8 mouse cellular contexts compared by ENCODE assay signal in the genomic region with DNA sequence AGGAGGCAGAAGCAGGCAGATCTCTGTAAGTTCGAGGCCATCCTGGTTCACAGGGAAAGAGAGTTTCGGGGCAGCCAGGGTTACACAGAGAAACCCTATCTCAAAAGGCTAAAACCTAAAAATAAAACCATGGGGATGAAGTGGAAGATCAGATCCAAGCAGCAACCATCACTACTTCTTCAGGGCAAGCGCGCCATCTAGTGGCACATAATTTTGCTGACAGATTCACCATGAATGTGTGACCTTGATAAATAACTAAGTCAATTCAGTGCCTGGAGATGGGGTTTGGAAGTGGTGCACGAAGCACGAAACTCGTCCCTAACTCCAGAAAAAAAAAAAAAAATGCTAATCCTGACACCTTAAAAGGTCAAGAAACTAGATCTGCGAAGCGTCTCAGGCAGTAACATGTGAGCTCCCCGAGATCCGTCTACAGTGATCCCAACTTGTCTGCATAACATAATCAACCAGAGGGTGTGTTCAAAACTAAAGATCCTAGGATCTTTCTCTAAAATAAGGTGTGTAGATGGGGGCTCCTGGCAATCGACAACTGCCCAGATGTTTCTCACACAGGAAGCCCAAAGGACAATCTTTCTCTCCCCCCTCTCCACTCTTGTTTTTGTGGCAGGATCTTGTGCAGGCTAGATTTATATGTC. TPM values are rescaled to one million over a fixed set of nuclear protein-coding genes. Genes with fewer than 3 reads are reported as not detected.
A peak's percentile ranks its signal among the peaks of the same experiment; 100 is the strongest.
DNase-seq lines count a peak whose midpoint lies in the region; ATAC-seq and TF ChIP-seq lines count a peak whose summit lies in the region.

No protein-coding gene starts in this region.

- in situ Hi-C loops in ES-E14 (cut with MboI; ENCODE audit: low sequenced_read_pairs in 2 of 2, unreplicated experiment in 2 of 2) = no loop called here

- 0 out of 2 replicates have a peak, but pooled peaks have one; percentile 54 for ATAC-seq in erythroid progenitor cell, adult 5-6 weeks (replicated peaks; ENCODE audit: low FRiP score, poor library complexity, severe bottlenecking)

- DNase-seq in ES-E14 (ENCODE audit: low read depth, low spot score) = peak; percentile 77
- peak; percentile 92 for DNase-seq in brain, adult 2 months (ENCODE audit: low read depth, low spot score)
- peak; percentile 55 for DNase-seq in heart, postnatal 25 days (ENCODE audit: low spot score)
- peak; percentile 78 for DNase-seq in layer of hippocampus, adult 9-11 months
- peak; percentile 82 for DNase-seq in lung, postnatal 25 days (ENCODE audit: low spot score)
- peak; percentile 85 to 87 for DNase-seq in right cerebral cortex, postnatal 10 days (ENCODE audit: low spot score in 2 of 2)
- peak; percentile 69 to 80 for DNase-seq in urinary bladder, postnatal 36 days (ENCODE audit: low spot score in 2 of 2)

- intact Hi-C loops in heart, postnatal 25 days (cut with DNase I) = loop anchor here (2.0 to 5.0 kb wide), 2 partner anchors 108 to 295 kb away; no protein-coding TSS in a partner anchor

- H3K9me3 ChIP-seq in ES-E14 (ENCODE audit: control insufficient read depth, insufficient read depth, low read depth, low read length) = no peaks in the 10 kb centered on the region

- no peak overlapping the region for H3K9ac ChIP-seq in ES-E14 (ENCODE audit: insufficient read depth, low read depth, low read length, poor library complexity, severe bottlenecking)

- H3K27ac ChIP-seq in ES-E14 (ENCODE audit: insufficient read depth, low read depth, low read length, poor library complexity, severe bottlenecking) = no peak overlapping the region

- no peaks in the 10 kb centered on the region for H3K36me3 ChIP-seq in ES-E14 (ENCODE audit: control insufficient read depth, insufficient read depth, low read length, poor library complexity, severe bottlenecking)

- H3K4me1 ChIP-seq in ES-E14 (ENCODE audit: control insufficient read depth in 2 of 2, insufficient read depth in 2 of 2, low read length in 2 of 2, poor library complexity in 1 of 2) = no peaks in the 10 kb centered on the region; a peak in 1 of 4 replicates

- H3K4me3 ChIP-seq in ES-E14 (ENCODE audit: insufficient read depth in 1 of 2, low read depth in 1 of 2, low read length in 2 of 2, poor library complexity in 1 of 2, severe bottlenecking in 1 of 2) = no peak overlapping the region

TF ChIP-seq in ES-E14, 5 proteins besides CTCF, POLR2A, EP300 and RAD21:
- peak; percentile 59; the same call in 1 of the 2 replicates for TF ChIP-seq ZC3H11A (IDR thresholded peaks at IDR 0.05; ENCODE audit: borderline replicate concordance, low read depth, low read length)
- TF ChIP-seq CHD2 (IDR thresholded peaks at IDR 0.05; ENCODE audit: low read depth, low read length) = no peak
- TF ChIP-seq ZNF384 (IDR thresholded peaks at IDR 0.05; ENCODE audit: low read depth, low read length) = peak; percentile 63
- TF ChIP-seq MAFK (IDR thresholded peaks at IDR 0.05; ENCODE audit: insufficient read depth, low read depth, low read length) = 0 out of 2 replicates have a peak, but pooled peaks have one; percentile 30

RNA-seq across cellular contexts. Expression of gene Osbpl9, which starts 36.4 kb away (rescaled TPM):
- total RNA-seq in ES-E14 (2012; rRNA removed) = 35.6 and 39.5 TPM in 2 replicates
- 71.0 and 90.1 TPM in 2 replicates for total RNA-seq in erythroid progenitor cell, adult 5-6 weeks (2015; ENCODE audit: low replicate concordance)
- total RNA-seq in erythroid progenitor cell, adult 5-6 weeks (2017; ENCODE audit: low replicate concordance) = 29.3 and 32.2 TPM in 2 replicates
- total RNA-seq in heart, postnatal 25 days (2021) = 100 to 1,000 TPM; 104 to 105 TPM
